Mouse (Mus musculus) neural tube, embryonic 13.5 days (tissue): ENCODE data around the gene Nkx6-2. TPM values are rescaled to one million over a fixed set of nuclear protein-coding genes. Genes with fewer than 3 reads are reported as not detected.

Experiments used
- ATAC-seq: fragments of 200-750 bp; cut with Nextera tagmentation; 2 replicates; pipeline ENCODE4 v1.8.0; 2017; ENCODE audit warnings: low read depth, mild to moderate bottlenecking, moderate TSS enrichment, moderate library complexity
- H3K27ac ChIP-seq: fragments of 300-500 bp; sonication (generic); replicated peaks from 2 replicates; pipeline ENCODE4 v1.5.1; 2015; ENCODE audit warnings: moderate library complexity, mild to moderate bottlenecking, inconsistent platforms
- H3K27me3 ChIP-seq: fragments of 300-500 bp; sonication (generic); 2 replicates; pipeline ENCODE4 v1.6.1; 2015; ENCODE audit warnings: mild to moderate bottlenecking, inconsistent platforms
- H3K36me3 ChIP-seq: fragments of 300-500 bp; sonication (generic); 2 replicates; pipeline ENCODE4 v1.6.1; 2015; ENCODE audit warnings: mild to moderate bottlenecking, inconsistent platforms
- H3K4me1 ChIP-seq: fragments of 300-500 bp; sonication (generic); replicated peaks from 2 replicates; pipeline ENCODE4 v1.6.1; 2015; ENCODE audit warnings: inconsistent platforms
- H3K4me2 ChIP-seq: fragments of 300-500 bp; sonication (generic); 2 replicates; pipeline ENCODE4 v1.6.1; 2015; ENCODE audit warnings: inconsistent platforms, mild to moderate bottlenecking, moderate library complexity
- H3K4me3 ChIP-seq: fragments of 300-500 bp; sonication (generic); 2 replicates; pipeline ENCODE4 v1.5.1; 2015; ENCODE audit warnings: mild to moderate bottlenecking, inconsistent platforms
- H3K9ac ChIP-seq: fragments of 300-500 bp; sonication (generic); 2 replicates; pipeline ENCODE4 v1.6.1; 2015; ENCODE audit warnings: moderate library complexity, mild to moderate bottlenecking, inconsistent platforms
- H3K9me3 ChIP-seq: fragments of 300-500 bp; sonication (generic); 2 replicates; pipeline ENCODE4 v1.6.1; 2016; ENCODE audit warnings: inconsistent platforms
- WGBS: fragments of 180-500 bp; shearing (Covaris S2); methylation state at CpG from one replicate; pipeline ENCODE4 v1.1.7; 2015; 5-methylcytosine and 5-hydroxymethylcytosine counted together
- polyA plus RNA-seq: library from polyadenylated mRNA; unstranded; fragments of >200 nt; fragmentation: Nextera tagmentation; extraction: Ambion mirVana; gene quantifications from 2 replicates; pipeline ENCODE4 v1.2.1, GENCODE M21; 2015

Gene Nkx6-2
- polyA plus RNA-seq, 1 experiment from 2014 or later: 5.3 TPM

DNA sequence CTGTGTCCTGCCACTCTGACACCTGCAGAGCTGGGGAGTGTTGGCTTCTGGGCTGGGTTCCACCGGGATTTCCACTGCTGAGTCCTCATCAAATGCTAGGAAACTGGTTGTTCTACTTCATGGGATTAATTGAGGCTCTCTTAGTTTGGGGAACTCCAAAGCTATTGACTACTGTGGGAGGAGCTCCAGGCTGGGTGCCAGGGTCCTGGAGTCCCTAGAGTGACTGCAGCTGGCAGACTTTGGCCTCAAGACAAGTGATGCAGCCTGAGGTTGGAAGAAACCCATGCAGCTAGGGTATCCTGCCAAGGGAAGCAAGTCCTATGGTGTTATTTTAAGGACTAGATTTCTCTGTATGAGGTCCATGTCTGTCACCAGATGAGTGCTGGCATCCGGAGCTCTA lies 44.1 kb downstream of the Nkx6-2 start:
- no peaks in the 10 kb centered on the region for H3K4me1 ChIP-seq
- 86% methylated on average over 2 of the region's 2 CpGs for WGBS
- H3K36me3 ChIP-seq: peaks cover 4% of the 10 kb centered on the region; the same call in 1 of the 2 replicates
- no peak overlapping the region for H3K27ac ChIP-seq
- H3K4me2 ChIP-seq: no peak overlapping the region
- no peaks in the 10 kb centered on the region for H3K9me3 ChIP-seq
- H3K27me3 ChIP-seq: peaks cover 99% of the 10 kb centered on the region
- H3K9ac ChIP-seq: no peak overlapping the region
- no peak overlapping the region for H3K4me3 ChIP-seq
- no peak for ATAC-seq

GRCm38 (mm10) chr7:139537831-139538230 lies 44.8 kb downstream of the Nkx6-2 start:
- no peak overlapping the region for H3K9ac ChIP-seq
- no peak for ATAC-seq
- peaks cover 4% of the 10 kb centered on the region; the same call in 1 of the 2 replicates for H3K36me3 ChIP-seq
- H3K9me3 ChIP-seq: no peaks in the 10 kb centered on the region
- no peak overlapping the region for H3K4me2 ChIP-seq
- H3K27ac ChIP-seq: no peak overlapping the region
- 96% methylated on average over 9 of the region's 9 CpGs for WGBS
- no peaks in the 10 kb centered on the region for H3K4me1 ChIP-seq
- H3K4me3 ChIP-seq: no peak overlapping the region
- H3K27me3 ChIP-seq: peaks cover 99% of the 10 kb centered on the region

DNA sequence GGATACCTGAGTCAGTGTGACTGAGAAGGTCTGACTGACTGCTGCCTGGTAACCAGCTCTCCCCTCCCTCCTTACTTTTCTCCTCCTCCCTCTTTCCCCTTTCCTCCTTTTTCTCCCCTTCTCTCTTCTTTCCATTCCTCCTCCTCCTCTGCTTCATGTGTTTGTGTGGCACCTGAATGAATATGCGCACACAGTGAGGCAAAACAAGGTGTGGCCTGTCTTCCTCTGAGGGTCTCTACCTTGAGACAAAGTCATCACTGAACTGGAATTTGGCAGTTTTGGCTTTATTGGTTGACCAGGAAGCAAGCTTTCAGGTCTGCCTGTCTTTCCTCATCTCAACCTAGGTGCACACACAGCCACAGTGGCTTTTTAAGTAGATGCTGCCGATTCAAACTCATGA lies 45.8 kb downstream of the Nkx6-2 start:
- peaks cover 4% of the 10 kb centered on the region; the same call in 1 of the 2 replicates for H3K36me3 ChIP-seq
- no peak overlapping the region for H3K9ac ChIP-seq
- no peak overlapping the region for H3K4me2 ChIP-seq
- no peaks in the 10 kb centered on the region for H3K9me3 ChIP-seq
- H3K27ac ChIP-seq: no peak overlapping the region
- no peak for ATAC-seq
- peaks cover 99% of the 10 kb centered on the region for H3K27me3 ChIP-seq
- 100% methylated on average over 2 of the region's 2 CpGs for WGBS
- no peak overlapping the region for H3K4me3 ChIP-seq
- H3K4me1 ChIP-seq: peaks cover under 1% of the 10 kb centered on the region

- Histone ChIP-seq H3K4me2 (no peak overlapping the region), H3K4me3 (no peak overlapping the region), H3K9me3 (no peaks in the 10 kb centered on the region), H3K9ac (no peak overlapping the region), H3K36me3 (peaks cover 4% of the 10 kb centered on the region; the same call in 1 of the 2 replicates), H3K27me3 (peaks cover 99% of the 10 kb centered on the region), H3K27ac (no peak overlapping the region), H3K4me1 (peaks cover 6% of the 10 kb centered on the region)
- 89% methylated on average over 5 of the region's 5 CpGs for WGBS
- ATAC-seq: no peak
These were observed 46.3 kb downstream of the Nkx6-2 start for GRCm38 (mm10) chr7:139536331-139536730.

- H3K36me3 ChIP-seq: peaks cover 6% of the 10 kb centered on the region; the same call in 1 of the 2 replicates
- H3K4me2 ChIP-seq: no peak overlapping the region
- peaks cover 97% of the 10 kb centered on the region for H3K27me3 ChIP-seq
- ATAC-seq: no peak
- no peaks in the 10 kb centered on the region for H3K9me3 ChIP-seq
- H3K4me1 ChIP-seq: peaks cover 35% of the 10 kb centered on the region
- no peak overlapping the region for H3K4me3 ChIP-seq
- 52% methylated on average over 4 of the region's 4 CpGs for WGBS
- H3K27ac ChIP-seq: no peak overlapping the region
- no peak overlapping the region for H3K9ac ChIP-seq
These were observed 51.2 kb downstream of the Nkx6-2 start for GRCm38 (mm10) chr7:139531428-139531801.

DNA sequence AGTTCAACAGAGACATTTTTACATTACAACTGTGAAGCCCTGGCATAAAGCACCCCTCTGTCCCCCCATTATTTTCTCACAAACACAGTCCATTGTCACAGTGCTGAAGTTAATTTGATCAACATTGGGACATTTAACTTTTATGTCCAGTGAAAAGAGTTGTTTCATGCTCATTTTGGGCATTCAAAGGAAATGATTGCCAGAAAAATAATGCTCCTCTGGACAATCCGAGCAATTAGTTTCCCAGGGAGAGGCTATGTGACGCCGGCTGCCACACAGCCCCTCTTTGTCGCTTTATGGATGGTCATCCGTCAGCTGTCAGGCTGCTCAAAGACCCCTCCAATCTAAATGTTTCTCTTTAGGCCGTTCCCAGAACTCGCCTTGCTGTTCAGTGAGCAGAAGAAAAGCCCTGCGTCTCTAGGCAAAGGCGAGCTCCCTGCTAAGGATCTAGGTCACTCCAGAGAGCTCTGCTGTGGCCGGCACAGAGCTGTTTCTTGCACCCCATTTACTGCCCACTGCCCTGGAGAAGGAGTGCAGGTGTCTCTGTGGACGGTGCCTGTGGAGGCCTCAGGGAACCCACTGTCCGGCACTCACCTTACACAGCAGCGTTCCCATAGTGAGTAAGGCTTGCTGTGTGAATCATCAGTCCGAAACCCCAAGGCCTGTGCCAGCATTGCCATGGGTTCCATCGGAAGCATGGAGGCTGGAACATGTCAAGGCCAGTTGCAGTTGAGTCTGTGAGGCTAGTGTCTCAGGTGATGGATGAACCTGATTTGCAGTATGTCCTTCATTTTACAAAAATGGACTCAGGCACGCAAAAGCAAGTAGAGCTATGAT lies 51.8 kb downstream of the Nkx6-2 start:
- 29% methylated on average over 16 of the region's 16 CpGs for WGBS
- H3K27ac ChIP-seq: no peak overlapping the region
- no peak overlapping the region for H3K4me3 ChIP-seq
- no peak overlapping the region for H3K4me2 ChIP-seq
- peaks cover 97% of the 10 kb centered on the region for H3K27me3 ChIP-seq
- no peaks in the 10 kb centered on the region for H3K9me3 ChIP-seq
- peak; percentile 85 for ATAC-seq
- H3K4me1 ChIP-seq: peaks cover 35% of the 10 kb centered on the region
- H3K9ac ChIP-seq: peak overlapping the region; percentile 41; the same call in 1 of the 2 replicates
- H3K36me3 ChIP-seq: peaks cover 10% of the 10 kb centered on the region; the same call in 1 of the 2 replicates

Other genes starting within 250 kb of the Nkx6-2 start
- 15.5 and 17.6 TPM in 2 replicates for gene Inpp5a, start 193.7 kb downstream of the Nkx6-2 start, polyA plus RNA-seq
- gene Cfap46, start 101.0 kb upstream of the Nkx6-2 start, polyA plus RNA-seq: 1.4 and 2.0 TPM in 2 replicates